Mouse (Mus musculus): ENCODE measurements around the gene Arhgef2. TPM values are rescaled to one million over a fixed set of nuclear protein-coding genes. Genes with fewer than 3 reads are reported as not detected.
"Not testable (repeated sequence)": the region's sequence is repeated elsewhere in the genome, so short reads cannot be mapped to it uniquely, and the experiment has no call there.

Arhgef2 gene
- polyA plus RNA-seq, 1 experiment from 2014 or later = 84.5 TPM

GRCm38 (mm10) chr3:88591044-88591443, 14.7 kb upstream of the Arhgef2 start:
- Histone ChIP-seq H3K4me3 (no peak overlapping the region), H3K9me3 (replicated peaks) (no peaks in the 10 kb centered on the region), H3K9ac (no peak overlapping the region), H3K4me2 (no peak overlapping the region), H3K4me1 (replicated peaks) (peaks cover 37% of the 10 kb centered on the region), H3K27ac (ENCODE audit: poor library complexity, severe bottlenecking) (no peak overlapping the region), H3K27me3 (replicated peaks) (no peaks in the 10 kb centered on the region), H3K36me3 (peaks cover 28% of the 10 kb centered on the region)
- 0 out of 2 replicates have a peak, but pooled peaks have one; percentile 16 for ATAC-seq (ENCODE audit: insufficient number of reproducible peaks, low FRiP score)
- WGBS = 25% methylated on average over 3 of the region's 3 CpGs

- Histone ChIP-seq H3K9ac (no peak overlapping the region), H3K27ac (ENCODE audit: poor library complexity, severe bottlenecking) (no peak overlapping the region), H3K4me1 (replicated peaks) (peaks cover 37% of the 10 kb centered on the region), H3K27me3 (replicated peaks) (no peaks in the 10 kb centered on the region), H3K36me3 (peaks cover 17% of the 10 kb centered on the region), H3K9me3 (replicated peaks) (no peaks in the 10 kb centered on the region), H3K4me3 (no peak overlapping the region), H3K4me2 (no peak overlapping the region)
- ATAC-seq (ENCODE audit: insufficient number of reproducible peaks, low FRiP score) = no peak; the same call in 1 of the 2 replicates
- 31% methylated on average over 9 of the region's 9 CpGs for WGBS
These were observed 13.6 kb upstream of the Arhgef2 start for GRCm38 (mm10) chr3:88591950-88592731.

DNA sequence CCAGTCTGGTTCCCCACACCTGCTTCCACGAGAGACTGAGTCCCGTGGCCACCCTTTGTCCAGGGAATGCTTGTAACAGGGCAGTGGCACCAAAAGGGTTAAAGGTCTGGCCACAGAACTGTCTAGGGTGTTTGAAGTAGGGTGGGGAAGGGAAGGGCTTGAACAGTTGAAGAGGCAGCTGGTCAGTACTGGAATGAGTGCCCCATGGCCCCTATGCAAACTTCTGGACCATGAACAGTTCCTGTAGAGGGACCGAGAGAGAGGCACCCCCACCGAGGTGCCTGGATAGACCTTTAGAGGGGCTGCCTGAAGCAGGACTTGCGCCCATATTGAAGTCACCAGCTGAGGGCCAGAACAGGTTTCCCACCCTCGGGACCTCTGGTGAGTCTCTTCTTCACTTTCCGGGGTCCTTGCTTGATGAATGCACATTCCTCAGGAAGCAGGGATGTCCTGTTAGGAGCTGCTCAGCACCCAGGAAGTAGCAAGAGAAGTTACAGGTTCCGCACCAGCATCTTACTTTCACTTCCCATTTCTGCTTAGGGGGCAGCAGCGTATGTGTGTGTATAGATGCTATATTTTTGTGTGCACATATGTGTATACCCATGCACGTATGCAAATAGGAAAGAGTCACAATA, 12.7 kb upstream of the Arhgef2 start:
- 69% methylated on average over 10 of the region's 10 CpGs for WGBS
- H3K4me2 ChIP-seq = no peak overlapping the region
- H3K4me3 ChIP-seq = no peak overlapping the region
- no peak overlapping the region for H3K27ac ChIP-seq (ENCODE audit: poor library complexity, severe bottlenecking)
- H3K4me1 ChIP-seq (replicated peaks) = peaks cover 37% of the 10 kb centered on the region
- H3K27me3 ChIP-seq (replicated peaks) = no peaks in the 10 kb centered on the region
- no peak overlapping the region for H3K9ac ChIP-seq
- H3K36me3 ChIP-seq = peaks cover 8% of the 10 kb centered on the region
- H3K9me3 ChIP-seq (replicated peaks) = no peaks in the 10 kb centered on the region
- ATAC-seq (ENCODE audit: insufficient number of reproducible peaks, low FRiP score) = no peak

DNA sequence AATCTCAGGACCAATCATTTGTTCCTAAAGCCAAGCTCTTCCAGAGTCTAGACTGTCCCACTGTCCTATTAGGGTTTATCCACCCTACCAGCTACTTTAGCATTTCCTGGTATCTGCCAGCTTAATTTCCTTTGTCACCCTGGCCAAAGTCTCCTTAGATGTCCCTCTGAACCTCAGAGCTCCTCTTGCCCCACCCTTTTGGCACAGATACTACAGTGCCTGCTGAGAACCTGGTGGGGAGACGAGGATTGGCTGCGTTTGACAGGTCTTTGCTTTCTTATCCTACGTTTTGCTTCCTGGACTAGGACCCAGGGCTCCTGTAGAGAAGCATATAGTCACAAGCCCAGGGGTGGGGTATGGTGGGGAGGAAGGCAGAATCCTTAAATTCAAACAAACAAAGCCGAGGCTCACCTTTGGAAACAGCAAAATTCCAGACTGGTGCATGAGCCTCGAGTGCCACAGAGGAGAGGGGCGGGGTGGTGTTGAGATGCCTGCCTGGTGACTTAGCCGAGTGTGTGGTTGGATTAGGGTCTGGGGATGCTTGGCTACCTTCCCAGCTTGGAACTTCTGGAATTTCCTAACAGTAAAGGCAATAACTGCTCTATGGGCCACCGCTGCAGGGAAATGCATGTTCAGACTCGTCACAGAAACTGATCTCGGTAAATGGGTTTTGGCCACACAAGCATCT, 11.7 kb upstream of the Arhgef2 start:
- H3K9ac ChIP-seq = peak overlapping the region; percentile 4; the same call in 1 of the 2 replicates

DNA sequence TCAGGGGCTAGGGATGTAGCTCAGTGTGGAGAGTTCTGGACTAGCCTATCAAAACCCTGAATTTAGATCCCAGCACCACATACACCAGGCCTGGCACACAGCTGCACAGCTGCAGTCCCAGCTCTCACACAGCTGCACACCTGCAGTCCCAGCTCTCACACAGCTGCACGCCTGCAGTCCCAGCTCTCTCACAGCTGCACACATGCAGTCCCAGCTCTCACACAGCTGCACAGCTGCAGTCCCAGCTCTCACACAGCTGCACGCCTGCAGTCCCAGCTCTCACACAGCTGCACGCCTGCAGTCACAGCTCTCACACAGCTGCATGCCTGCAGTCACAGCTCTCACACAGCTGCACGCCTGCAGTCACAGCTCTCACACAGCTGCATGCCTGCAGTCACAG, 9.2 kb upstream of the Arhgef2 start:
- WGBS = 82% methylated on average over 4 of the region's 4 CpGs
- not testable (repeated sequence) for H3K9me3 ChIP-seq (replicated peaks); H3K27me3 ChIP-seq (replicated peaks); H3K9ac ChIP-seq; H3K4me3 ChIP-seq; H3K36me3 ChIP-seq; ATAC-seq (ENCODE audit: insufficient number of reproducible peaks, low FRiP score); H3K4me2 ChIP-seq; H3K27ac ChIP-seq (ENCODE audit: poor library complexity, severe bottlenecking)
- peaks cover 22% of the 10 kb centered on the region for H3K4me1 ChIP-seq (replicated peaks)

More for the DNA sequence above, 11.7 kb upstream of the Arhgef2 start:
- H3K4me1 ChIP-seq (replicated peaks) = peaks cover 37% of the 10 kb centered on the region
- ATAC-seq (ENCODE audit: insufficient number of reproducible peaks, low FRiP score) = no peak
- H3K9me3 ChIP-seq (replicated peaks) = no peaks in the 10 kb centered on the region
- H3K27ac ChIP-seq (ENCODE audit: poor library complexity, severe bottlenecking) = no peak overlapping the region
- H3K4me3 ChIP-seq = no peak overlapping the region
- no peaks in the 10 kb centered on the region for H3K27me3 ChIP-seq (replicated peaks)
- WGBS = 40% methylated on average over 10 of the region's 10 CpGs
- H3K4me2 ChIP-seq = no peak overlapping the region
- H3K36me3 ChIP-seq = no peaks in the 10 kb centered on the region

- H3K36me3 ChIP-seq = no peaks in the 10 kb centered on the region
- H3K27ac ChIP-seq (ENCODE audit: poor library complexity, severe bottlenecking) = no peak overlapping the region
- 59% methylated on average over 4 of the region's 4 CpGs for WGBS
- ATAC-seq (ENCODE audit: insufficient number of reproducible peaks, low FRiP score) = no peak
- H3K4me1 ChIP-seq (replicated peaks) = peaks cover 14% of the 10 kb centered on the region; the same call in 1 of the 2 replicates
- H3K27me3 ChIP-seq (replicated peaks) = no peaks in the 10 kb centered on the region
- no peak overlapping the region for H3K4me3 ChIP-seq
- no peaks in the 10 kb centered on the region for H3K9me3 ChIP-seq (replicated peaks)
- no peak overlapping the region for H3K9ac ChIP-seq
- no peak overlapping the region for H3K4me2 ChIP-seq
These were observed 3.3 kb upstream of the Arhgef2 start for GRCm38 (mm10) chr3:88602466-88602865.

GRCm38 (mm10) chr3:88603714-88604161, 2.0 kb upstream of the Arhgef2 start:
- H3K36me3 ChIP-seq = no peaks in the 10 kb centered on the region
- no peak overlapping the region for H3K9ac ChIP-seq
- H3K4me3 ChIP-seq = no peak overlapping the region
- H3K4me2 ChIP-seq = no peak overlapping the region
- no peaks in the 10 kb centered on the region for H3K27me3 ChIP-seq (replicated peaks)
- peaks cover 25% of the 10 kb centered on the region for H3K4me1 ChIP-seq (replicated peaks)
- peak; percentile 71 for ATAC-seq (ENCODE audit: insufficient number of reproducible peaks, low FRiP score)
- 17% methylated on average over 6 of the region's 6 CpGs for WGBS
- H3K9me3 ChIP-seq (replicated peaks) = no peaks in the 10 kb centered on the region
- peak overlapping the region; percentile 42; the same call in 1 of the 2 replicates for H3K27ac ChIP-seq (ENCODE audit: poor library complexity, severe bottlenecking)

DNA sequence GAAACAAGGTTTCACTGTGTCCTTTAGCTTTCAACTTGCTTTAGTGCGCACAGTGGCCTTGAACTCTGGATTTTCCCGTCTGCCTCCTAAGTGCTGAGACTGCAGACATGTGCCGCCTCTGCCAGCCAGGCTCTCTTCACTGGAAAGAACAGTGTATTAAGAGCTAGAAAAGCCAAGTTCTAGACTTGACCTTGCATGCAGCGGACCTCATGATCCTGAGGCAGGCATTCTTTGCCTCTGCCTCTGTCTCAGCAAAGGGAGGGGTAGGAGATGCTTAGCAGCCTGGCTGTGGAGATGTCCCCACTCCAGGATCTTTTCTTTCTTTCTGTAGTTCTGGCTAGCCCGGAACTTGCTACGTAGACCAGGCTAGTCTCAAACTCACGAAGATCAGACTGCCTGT, 903 bp upstream of the Arhgef2 start:
- Histone ChIP-seq H3K4me2 (no peak overlapping the region), H3K4me1 (replicated peaks) (peaks cover 33% of the 10 kb centered on the region), H3K9ac (no peak overlapping the region), H3K4me3 (no peak overlapping the region), H3K36me3 (no peaks in the 10 kb centered on the region), H3K27me3 (replicated peaks) (no peaks in the 10 kb centered on the region), H3K27ac (ENCODE audit: poor library complexity, severe bottlenecking) (no peak overlapping the region), H3K9me3 (replicated peaks) (no peaks in the 10 kb centered on the region)
- ATAC-seq (ENCODE audit: insufficient number of reproducible peaks, low FRiP score) = no peak
- 85% methylated on average over 7 of the region's 7 CpGs for WGBS

GRCm38 (mm10) chr3:88607065-88607757, 1.4 kb downstream of the Arhgef2 start:
- no peaks in the 10 kb centered on the region for H3K27me3 ChIP-seq (replicated peaks)
- peak; percentile 76 for ATAC-seq (ENCODE audit: insufficient number of reproducible peaks, low FRiP score)
- H3K9me3 ChIP-seq (replicated peaks) = no peaks in the 10 kb centered on the region
- peak overlapping the region; percentile 40 for H3K4me3 ChIP-seq
- no peak overlapping the region for H3K27ac ChIP-seq (ENCODE audit: poor library complexity, severe bottlenecking)
- no peaks in the 10 kb centered on the region for H3K36me3 ChIP-seq
- H3K9ac ChIP-seq = peak overlapping the region; percentile 58
- WGBS = under 1% methylated on average over 20 of the region's 20 CpGs
- peaks cover 33% of the 10 kb centered on the region for H3K4me1 ChIP-seq (replicated peaks)
- H3K4me2 ChIP-seq = peak overlapping the region; percentile 77

GRCm38 (mm10) chr3:88607758-88608138, 2.0 kb downstream of the Arhgef2 start:
- H3K27ac ChIP-seq (ENCODE audit: poor library complexity, severe bottlenecking) = no peak overlapping the region
- H3K27me3 ChIP-seq (replicated peaks) = no peaks in the 10 kb centered on the region
- H3K4me1 ChIP-seq (replicated peaks) = peaks cover 33% of the 10 kb centered on the region
- no peaks in the 10 kb centered on the region for H3K36me3 ChIP-seq
- peak overlapping the region; percentile 40 for H3K4me3 ChIP-seq
- peak; percentile 26; the same call in 1 of the 2 replicates for ATAC-seq (ENCODE audit: insufficient number of reproducible peaks, low FRiP score)
- H3K9me3 ChIP-seq (replicated peaks) = no peaks in the 10 kb centered on the region
- 19% methylated on average over 10 of the region's 10 CpGs for WGBS
- H3K4me2 ChIP-seq = peak overlapping the region; percentile 77
- peak overlapping the region; percentile 58 for H3K9ac ChIP-seq

Measured in heart, embryonic 12.5 days (tissue).